Mouse (Mus musculus) megakaryocyte progenitor cell, adult 5-6 weeks (primary cell): ENCODE measurements at regions not wholly inside any gene's neighbourhood (a gene's known extent, or its start where the extent isn't known, plus 50 kb on each side); places are given as distances from the start of the nearest gene placed in this dataset.

ENCODE experiments used
- ATAC-seq: replicated peaks from 2 replicates; pipeline ENCODE4 v1.8.0; 2016; ENCODE audit warnings: mild to moderate bottlenecking, moderate TSS enrichment, inconsistent platforms; ENCODE audit not compliant: poor library complexity

GRCm38 (mm10) chr11:45240419-45240818 is 611.4 kb upstream of the Clint1 start:
- ATAC-seq = no peak

DNA sequence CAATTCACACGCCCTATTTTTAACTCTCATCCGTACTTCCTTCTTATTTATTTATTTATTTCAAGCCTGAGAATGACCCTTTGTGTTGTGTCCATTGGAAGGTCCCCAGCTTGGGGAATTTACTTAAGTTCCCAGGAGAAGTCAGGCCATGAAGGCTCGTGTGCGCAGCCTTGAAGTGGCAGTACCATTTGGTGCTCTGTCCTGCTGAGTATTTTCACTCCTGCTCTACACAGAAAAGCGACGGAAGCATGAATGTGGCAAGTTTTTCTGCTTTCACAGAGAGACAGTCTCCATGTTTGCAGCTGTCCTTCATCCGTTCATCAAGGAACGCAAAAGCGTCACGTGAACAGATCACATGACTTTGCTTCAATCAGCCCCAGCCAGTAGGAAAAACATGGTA is 610.2 kb upstream of the Clint1 start:
- no peak for ATAC-seq

DNA sequence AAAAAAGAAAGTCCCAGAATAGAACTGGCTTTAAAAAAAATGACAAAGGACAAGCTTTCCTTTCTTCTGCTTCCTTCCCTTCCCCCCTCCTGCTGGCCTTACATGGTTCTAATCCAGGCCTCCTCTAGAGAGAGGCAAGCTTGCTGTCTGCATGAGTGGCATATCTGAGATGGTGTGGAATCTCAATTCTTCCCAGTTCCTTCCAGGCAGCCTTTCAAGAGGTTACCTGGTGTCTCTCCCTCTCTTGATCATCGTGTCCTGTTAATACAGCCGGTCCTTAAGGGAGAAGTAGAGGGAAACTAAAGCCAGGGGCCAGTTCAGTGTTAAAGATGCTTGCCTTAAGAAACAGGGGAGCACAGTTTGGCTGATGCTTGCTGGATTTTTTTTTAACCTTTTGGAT is 607.1 kb upstream of the Clint1 start:
- ATAC-seq = no peak

GRCm38 (mm10) chr11:45256019-45256418 is 595.8 kb upstream of the Clint1 start:
- no peak for ATAC-seq

GRCm38 (mm10) chr11:45262198-45262597 is 589.7 kb upstream of the Clint1 start:
- ATAC-seq = no peak

DNA sequence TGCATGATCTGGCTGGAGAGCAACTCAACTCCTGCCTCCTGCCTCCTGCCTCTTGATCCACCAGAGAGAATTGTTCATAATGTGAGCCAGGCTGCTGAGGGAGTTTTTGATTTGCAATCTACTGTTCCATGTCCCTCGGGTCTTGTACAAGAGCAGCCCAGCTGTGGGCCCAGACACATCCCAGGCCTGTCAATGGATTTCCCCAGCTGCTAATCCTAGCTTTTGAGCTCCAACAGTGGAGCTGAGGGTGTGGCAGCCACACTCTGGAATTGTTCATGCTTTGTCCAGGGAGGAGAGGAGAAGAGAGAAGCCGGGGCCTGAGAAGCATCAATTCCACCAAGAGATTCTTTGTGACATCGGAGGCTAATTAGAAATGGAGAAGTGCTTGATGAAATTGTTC is 587.9 kb upstream of the Clint1 start:
- no peak for ATAC-seq

DNA sequence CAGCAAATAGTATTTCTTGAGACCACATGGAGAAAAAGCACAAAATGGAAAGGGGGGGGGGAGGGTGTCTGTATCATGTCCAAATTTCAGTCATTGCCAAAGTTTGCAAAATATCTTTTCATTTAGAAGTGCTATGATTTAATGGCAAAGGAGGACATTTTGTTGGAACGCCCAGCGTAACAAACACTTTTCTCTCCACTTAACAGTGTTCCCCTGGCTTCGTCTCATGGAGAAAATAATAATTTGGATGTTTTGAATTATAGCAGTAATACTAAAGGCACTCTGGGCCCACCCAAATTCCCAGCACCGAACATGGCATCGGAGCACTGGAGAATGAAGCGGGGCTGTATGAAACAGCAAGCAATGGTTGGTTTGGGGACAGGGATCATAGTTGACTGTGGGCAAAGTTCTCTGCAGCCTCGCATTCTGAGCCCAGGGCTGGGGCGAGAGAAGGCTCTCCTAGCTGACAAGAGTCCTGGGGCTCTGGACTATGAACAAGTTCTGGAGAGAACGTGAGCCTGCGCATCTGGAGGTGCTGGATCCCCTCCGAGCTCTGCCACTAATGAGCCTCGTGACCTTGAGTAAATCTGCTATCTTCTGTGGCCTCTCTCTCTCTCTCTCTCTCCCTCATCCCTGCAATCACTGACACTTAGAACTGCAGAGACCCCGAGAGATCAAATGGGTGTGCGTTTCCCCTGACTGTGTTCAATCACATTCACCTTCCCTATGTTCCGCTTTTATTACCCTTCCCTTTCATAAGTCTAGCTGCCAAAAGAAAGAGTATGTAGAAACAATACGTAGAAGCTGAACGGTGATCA is 586.5 kb upstream of the Clint1 start:
- no peak for ATAC-seq

DNA sequence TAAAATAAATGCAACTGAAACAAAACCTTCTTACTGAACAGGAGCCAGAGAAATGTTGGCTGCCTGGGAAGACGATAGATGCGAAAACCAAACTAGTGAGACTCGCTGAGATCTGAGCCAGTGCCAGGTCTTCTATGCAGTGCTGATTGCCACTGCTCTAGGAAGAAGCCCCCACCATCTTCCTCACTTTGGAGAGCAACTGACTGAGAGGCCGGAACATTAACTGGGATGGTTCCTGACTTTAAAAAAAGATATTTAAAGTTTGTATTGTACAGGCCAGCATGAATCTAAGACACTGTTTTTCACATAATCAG is 585.9 kb upstream of the Clint1 start:
- no peak for ATAC-seq

DNA sequence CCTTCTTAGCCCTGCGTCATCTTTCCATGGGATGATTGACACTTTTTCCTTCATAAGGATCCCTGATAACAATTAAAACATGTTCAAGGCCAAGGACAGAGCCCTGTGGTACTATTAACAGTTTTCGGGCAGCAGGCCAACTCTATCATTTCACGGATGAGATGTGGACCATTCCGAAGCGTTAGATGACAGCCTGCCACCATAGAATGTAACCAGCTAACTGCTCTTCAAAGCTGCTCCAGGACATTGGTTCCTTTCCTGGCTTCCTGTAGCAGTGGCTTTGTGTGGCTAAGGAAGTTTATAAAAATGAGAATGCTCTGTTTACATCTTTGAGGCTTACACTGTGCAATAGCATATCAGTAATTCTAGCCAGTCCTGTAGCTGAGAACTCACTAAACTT is 582.6 kb upstream of the Clint1 start:
- ATAC-seq = no peak

DNA sequence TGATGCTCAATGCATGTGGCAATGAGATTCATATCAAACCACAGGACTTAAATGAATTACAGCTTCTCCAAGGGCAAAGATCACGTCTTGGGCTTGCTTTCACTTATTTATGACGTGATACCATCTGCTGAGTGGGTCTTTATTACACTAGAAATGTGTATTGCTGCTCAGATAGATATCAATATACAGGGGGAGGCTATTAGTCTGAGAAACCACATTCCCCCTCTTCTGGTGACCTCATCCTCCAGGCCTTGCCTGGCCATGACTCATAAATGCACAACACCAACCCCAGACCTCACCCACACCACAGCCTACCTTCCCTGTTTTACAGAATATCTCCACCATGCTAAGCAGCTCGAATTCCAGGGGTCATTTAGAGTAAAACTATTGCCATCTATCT is 580.6 kb upstream of the Clint1 start:
- ATAC-seq = no peak

DNA sequence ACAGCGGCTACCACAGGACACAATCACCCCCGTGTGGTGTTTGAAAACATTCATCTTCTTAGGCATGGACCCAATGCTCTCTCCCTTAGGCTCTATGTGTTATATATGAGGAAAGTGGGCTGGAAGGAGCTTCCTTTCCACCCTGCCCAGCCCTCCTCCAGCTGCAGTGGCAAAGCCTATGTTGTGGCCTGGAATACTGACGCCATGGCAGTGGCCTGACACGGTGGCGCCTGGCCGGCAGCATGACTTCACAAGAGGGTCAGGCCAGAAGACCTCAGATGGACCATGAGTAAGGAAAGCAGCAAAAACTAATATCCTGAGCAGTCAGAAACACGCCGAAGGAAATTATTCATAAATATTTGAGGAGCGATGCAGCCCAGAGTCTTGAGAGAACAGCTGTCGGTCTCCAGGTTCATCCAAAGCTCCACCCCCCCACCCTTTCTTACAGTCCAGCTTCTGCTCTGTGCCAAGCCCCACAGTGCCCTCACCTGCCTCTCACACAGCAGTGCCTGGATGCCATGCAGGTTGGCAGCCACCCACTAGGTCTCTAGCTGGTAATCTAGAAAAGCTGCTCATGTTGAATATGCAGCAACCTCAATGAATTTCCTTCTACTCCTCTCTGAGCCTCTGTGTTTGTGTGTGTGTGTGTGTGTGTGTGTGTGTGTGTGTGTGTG is 577.3 kb upstream of the Clint1 start:
- no peak for ATAC-seq

GRCm38 (mm10) chr11:45275170-45275569 is 576.7 kb upstream of the Clint1 start:
- no peak for ATAC-seq

DNA sequence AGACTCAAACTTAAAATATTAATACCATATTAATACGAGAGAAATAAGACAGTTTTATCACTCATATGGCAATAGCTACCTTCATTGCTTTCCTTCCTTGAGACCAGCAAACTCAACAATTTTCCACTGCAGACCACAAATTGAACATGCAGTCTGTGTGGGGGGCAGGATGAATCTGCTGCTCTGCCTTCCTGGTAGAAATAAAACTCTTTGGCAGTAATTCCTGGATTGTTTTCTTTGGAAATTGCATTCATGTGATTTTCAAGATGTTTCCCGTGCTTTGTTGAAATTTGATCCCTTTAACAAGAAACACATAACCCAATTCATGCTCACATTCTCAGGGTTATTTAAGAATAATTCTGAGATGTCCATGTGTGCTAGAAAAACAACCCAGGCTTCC is 555.1 kb upstream of the Clint1 start:
- no peak for ATAC-seq

DNA sequence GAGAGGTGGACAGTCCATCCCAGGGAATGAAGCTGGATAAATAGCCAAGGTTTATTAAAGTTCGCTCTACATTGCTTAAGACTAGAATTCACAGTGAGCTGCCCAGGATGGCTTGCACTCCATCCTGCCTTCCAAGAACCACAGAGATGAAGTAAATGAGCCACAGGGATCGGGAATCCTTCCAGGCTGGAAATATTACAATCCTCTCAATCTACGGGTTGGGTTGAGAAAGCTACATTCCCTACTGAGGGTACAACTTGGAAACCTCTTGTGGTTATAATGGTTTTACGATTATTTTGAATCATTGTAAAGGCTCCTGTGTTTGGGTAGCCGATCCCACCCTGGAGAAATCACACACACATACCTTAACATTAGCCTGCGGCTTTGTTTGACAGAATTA is 539.9 kb upstream of the Clint1 start:
- ATAC-seq = no peak

DNA sequence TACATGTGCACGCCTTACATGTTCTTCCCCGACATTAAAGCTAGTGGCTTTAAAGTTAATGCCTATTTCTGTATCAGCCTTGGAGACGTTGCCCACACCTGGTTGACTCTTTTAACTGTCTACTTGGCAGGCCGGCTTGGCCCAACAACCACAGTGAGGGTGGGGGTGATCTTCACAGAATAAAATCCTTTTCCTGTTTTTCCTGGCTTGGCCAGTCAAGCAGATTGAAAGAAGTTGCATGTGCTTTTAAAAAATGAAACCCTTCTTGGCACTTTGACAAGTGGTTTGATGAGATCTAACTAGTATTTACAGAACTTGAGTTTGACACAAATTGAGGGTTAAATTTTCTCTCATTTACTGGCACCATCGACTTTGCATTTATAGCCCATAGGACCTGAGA is 528.1 kb upstream of the Clint1 start:
- ATAC-seq = no peak

DNA sequence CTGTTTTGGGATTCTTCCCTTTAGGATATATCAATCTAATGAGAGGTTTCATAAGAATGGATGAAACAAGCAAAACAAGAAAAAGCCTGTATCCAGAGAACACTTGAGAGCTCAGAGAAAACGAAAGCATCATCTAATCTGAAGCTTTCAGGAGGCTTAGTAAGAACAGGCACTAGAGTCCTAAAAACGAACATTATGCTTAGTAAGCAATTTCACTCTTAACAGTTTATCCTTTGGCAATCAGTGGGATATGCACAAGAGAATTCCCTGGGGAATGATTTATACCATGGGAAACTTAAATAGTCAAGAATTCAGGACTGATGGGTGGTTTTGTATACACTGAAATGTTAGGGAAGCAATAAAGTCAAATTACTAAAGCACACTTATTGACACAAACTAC is 521.5 kb upstream of the Clint1 start:
- no peak for ATAC-seq

GRCm38 (mm10) chr11:45333756-45334155 is 518.1 kb upstream of the Clint1 start:
- ATAC-seq = no peak

GRCm38 (mm10) chr11:45349331-45349730 is 502.5 kb upstream of the Clint1 start:
- no peak for ATAC-seq

DNA sequence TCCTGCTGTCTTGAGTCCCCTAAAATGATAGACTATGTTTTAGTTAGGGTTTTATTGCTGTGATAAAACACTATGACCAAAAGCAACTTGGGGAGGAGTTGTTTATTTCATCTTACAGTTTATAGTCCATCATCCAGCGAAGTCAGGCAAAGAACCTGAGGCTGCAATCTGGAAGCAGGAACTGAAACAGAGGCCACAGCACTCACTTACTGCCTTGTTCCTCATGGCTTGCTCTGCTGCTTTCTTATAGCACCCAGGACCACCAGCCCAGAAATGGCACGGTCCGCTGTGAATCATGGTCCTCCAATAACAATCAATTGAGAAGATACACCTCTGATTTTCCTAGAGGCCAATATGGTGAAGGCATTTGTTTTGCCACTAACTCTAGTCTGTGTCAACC is 486.5 kb upstream of the Clint1 start:
- no peak for ATAC-seq

DNA sequence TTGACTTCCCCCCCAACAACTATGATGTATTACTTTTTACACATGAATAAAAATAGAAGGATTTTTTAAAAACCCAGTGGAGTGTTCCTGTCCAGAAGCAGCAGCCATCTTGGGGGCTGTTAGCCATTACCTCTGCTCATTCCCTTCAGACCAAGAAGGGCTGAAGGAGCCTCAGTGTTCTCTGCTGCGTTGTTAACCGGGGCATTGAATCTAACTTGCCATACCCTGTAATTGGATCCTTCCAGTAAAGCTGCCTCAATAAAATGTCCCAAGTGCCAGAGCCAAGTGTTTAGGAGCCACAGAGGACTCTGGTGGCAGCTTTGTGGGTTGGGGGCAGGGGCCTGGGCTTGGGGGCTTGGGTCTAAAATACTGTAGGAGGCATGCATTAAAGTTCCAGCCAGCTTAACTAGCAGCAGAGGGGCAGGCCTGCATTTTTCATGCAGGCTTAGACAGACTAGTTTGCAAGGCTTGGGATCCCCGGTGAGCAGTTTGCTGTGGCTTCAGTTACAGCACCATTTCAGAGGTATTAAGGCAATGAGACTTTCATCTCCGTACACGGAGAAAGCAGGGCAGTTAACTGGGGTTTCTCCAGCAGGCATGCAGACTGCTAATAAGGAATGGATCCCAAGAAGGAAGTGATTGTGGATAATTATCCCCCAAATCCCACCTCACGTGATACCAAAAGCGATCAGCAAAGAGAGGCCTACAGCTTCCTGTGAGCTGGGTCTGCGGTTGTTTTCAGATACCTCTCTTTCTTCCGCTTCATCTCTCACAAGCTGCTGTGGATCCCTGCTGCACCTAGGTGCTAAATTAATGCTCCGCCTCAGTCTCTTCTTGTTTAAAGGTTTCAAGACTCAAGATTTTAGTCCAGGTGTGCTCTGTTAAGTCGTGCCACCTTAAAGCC is 462.4 kb upstream of the Clint1 start:
- ATAC-seq = no peak

- no peak for ATAC-seq
Observed at GRCm38 (mm10) chr11:45396009-45396408, 455.8 kb upstream of the Clint1 start.

DNA sequence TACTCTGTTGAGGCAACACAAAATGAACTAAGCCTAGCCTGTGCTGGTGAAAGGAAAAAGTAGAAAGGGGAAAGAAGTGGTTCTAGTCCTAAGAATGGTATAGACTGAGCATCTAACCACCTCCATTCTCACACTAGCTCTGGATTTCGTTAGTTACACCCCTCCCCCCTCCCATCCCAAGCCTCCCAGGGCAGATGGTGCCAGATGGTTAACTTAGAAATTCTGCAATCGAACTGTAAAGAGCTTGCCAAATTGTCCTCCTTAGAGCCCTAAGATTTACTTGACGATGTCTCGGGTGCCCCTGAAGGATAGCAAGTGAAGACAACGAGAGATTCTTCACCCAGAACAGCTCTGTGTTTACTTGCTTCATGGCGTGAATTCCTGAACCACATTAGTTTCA is 453.7 kb upstream of the Clint1 start:
- ATAC-seq = no peak
